Mouse (Mus musculus): ENCODE data around the gene Zfp579. TPM values are rescaled to one million over a fixed set of nuclear protein-coding genes. Genes with fewer than 3 reads are reported as not detected.
A peak's percentile ranks its signal among the peaks of the same experiment; 100 is the strongest.
"Not testable (repeated sequence)": the region's sequence is repeated elsewhere in the genome, so short reads cannot be mapped to it uniquely, and the experiment has no call there.

Zfp579 gene
- total RNA-seq, 2 experiments from 2014 or later: 38.2 to 46.0 TPM

- no peak for DNase-seq (ENCODE audit: low spot score in 2 of 2)
Observed at GRCm38 (mm10) chr7:5016057-5016456, 20.1 kb upstream of the Zfp579 start.

GRCm38 (mm10) chr7:5015118-5016001 is 19.4 kb upstream of the Zfp579 start, which contains the start of gene Gm44973:
Gene Gm44973 (plus strand): TSS chr7:5015496.
- peak; percentile 89 to 94 for DNase-seq (ENCODE audit: low spot score in 2 of 2)

- DNase-seq (ENCODE audit: low spot score in 2 of 2): peak; percentile 96 to 98
Observed at GRCm38 (mm10) chr7:5014251-5015117, 18.5 kb upstream of the Zfp579 start, which contains the start of the genes Zfp524 and Fiz1. Gene Zfp524 (plus strand): TSS chr7:5014415. Gene Fiz1 (minus strand): TSS chr7:5014697.

GRCm38 (mm10) chr7:5012681-5013513 is 16.9 kb upstream of the Zfp579 start:
- DNase-seq (ENCODE audit: low spot score in 2 of 2): no peak

GRCm38 (mm10) chr7:5008229-5008628 is 12.3 kb upstream of the Zfp579 start:
- DNase-seq (ENCODE audit: low spot score in 2 of 2): no peak

- not testable (repeated sequence) for DNase-seq (ENCODE audit: low spot score in 2 of 2)
Observed at GRCm38 (mm10) chr7:5002876-5003275, 6.9 kb upstream of the Zfp579 start.

- no peak for DNase-seq (ENCODE audit: low spot score in 2 of 2)
Observed at GRCm38 (mm10) chr7:4999876-5000275, 3.9 kb upstream of the Zfp579 start.

- no peak for DNase-seq (ENCODE audit: low spot score in 2 of 2)
Observed at GRCm38 (mm10) chr7:4996934-4997333, 976 bp upstream of the Zfp579 start.

GRCm38 (mm10) chr7:4995268-4996002 is 523 bp downstream of the Zfp579 start:
- no peak for DNase-seq (ENCODE audit: low spot score in 2 of 2)

- no peak for DNase-seq (ENCODE audit: low spot score in 2 of 2)
Observed at GRCm38 (mm10) chr7:4993999-4994788, 1.8 kb downstream of the Zfp579 start.

- no peak for DNase-seq (ENCODE audit: low spot score in 2 of 2)
Observed at GRCm38 (mm10) chr7:4993347-4993998, 2.5 kb downstream of the Zfp579 start.

GRCm38 (mm10) chr7:4988250-4988649 is 7.7 kb downstream of the Zfp579 start:
- DNase-seq (ENCODE audit: low spot score in 2 of 2): no peak

- no peak for DNase-seq (ENCODE audit: low spot score in 2 of 2)
Observed at GRCm38 (mm10) chr7:4976832-4977231, 19.1 kb downstream of the Zfp579 start.

GRCm38 (mm10) chr7:4975455-4975854 is 20.5 kb downstream of the Zfp579 start:
- no peak for DNase-seq (ENCODE audit: low spot score in 2 of 2)

GRCm38 (mm10) chr7:4972321-4973047 is 23.5 kb downstream of the Zfp579 start:
- DNase-seq (ENCODE audit: low spot score in 2 of 2): no peak

- DNase-seq (ENCODE audit: low spot score in 2 of 2): no peak
Observed at GRCm38 (mm10) chr7:4971710-4972109, 24.2 kb downstream of the Zfp579 start.

GRCm38 (mm10) chr7:4971068-4971467 is 24.9 kb downstream of the Zfp579 start, which contains the start of gene Sbk3:
Gene Sbk3 (minus strand): TSS chr7:4971168.
- no peak for DNase-seq (ENCODE audit: low spot score in 2 of 2)

GRCm38 (mm10) chr7:4964988-4965387 is 31.0 kb downstream of the Zfp579 start:
- no peak for DNase-seq (ENCODE audit: low spot score in 2 of 2)

Data from layer of hippocampus, postnatal 10 days (tissue).